Mouse (Mus musculus) liver, embryonic 12.5 days (tissue): ENCODE results near the gene Tcf7l1. TPM values are rescaled to one million over a fixed set of nuclear protein-coding genes. Genes with fewer than 3 reads are reported as not detected.

Experiments
- ATAC-seq: fragments of 200-750 bp; cut with Nextera tagmentation; 2 replicates; pipeline ENCODE4 v1.8.0; 2017; ENCODE audit warnings: moderate number of reproducible peaks, mild to moderate bottlenecking, moderate library complexity
- H3K27ac ChIP-seq: fragments of 300-500 bp; sonication (generic); 2 replicates; pipeline ENCODE4 v1.5.1; 2016; ENCODE audit warnings: mild to moderate bottlenecking
- H3K27me3 ChIP-seq: fragments of 300-500 bp; sonication (generic); replicated peaks from 2 replicates; pipeline ENCODE4 v1.6.1; 2016; ENCODE audit warnings: mild to moderate bottlenecking, moderate library complexity
- H3K36me3 ChIP-seq: fragments of 300-500 bp; sonication (generic); 2 replicates; pipeline ENCODE4 v1.6.1; 2016; ENCODE audit warnings: mild to moderate bottlenecking, moderate library complexity
- H3K4me1 ChIP-seq: fragments of 300-500 bp; sonication (generic); 2 replicates; pipeline ENCODE4 v1.6.1; 2016
- H3K4me2 ChIP-seq: fragments of 300-500 bp; sonication (generic); 2 replicates; pipeline ENCODE4 v1.6.1; 2016; ENCODE audit warnings: mild to moderate bottlenecking, moderate library complexity
- H3K4me3 ChIP-seq: fragments of 300-500 bp; sonication (generic); 2 replicates; pipeline ENCODE4 v1.5.1; 2016; ENCODE audit warnings: mild to moderate bottlenecking, moderate library complexity
- H3K9ac ChIP-seq: fragments of 300-500 bp; sonication (generic); 2 replicates; pipeline ENCODE4 v1.6.1; 2016; ENCODE audit warnings: mild to moderate bottlenecking, moderate library complexity
- H3K9me3 ChIP-seq: fragments of 300-500 bp; sonication (generic); replicated peaks from 2 replicates; pipeline ENCODE4 v1.6.1; 2016; ENCODE audit warnings: mild to moderate bottlenecking, moderate library complexity
- WGBS: fragments of 180-500 bp; shearing (Covaris S2); methylation state at CpG from one replicate; pipeline ENCODE4 v1.1.7; 2016; ENCODE audit not compliant: insufficient replicate concordance; 5-methylcytosine and 5-hydroxymethylcytosine counted together
- polyA plus RNA-seq: library from polyadenylated mRNA; unstranded; fragments of >200 nt; fragmentation: Nextera tagmentation; extraction: Ambion mirVana; gene quantifications from 2 replicates; pipeline ENCODE4 v1.2.1, GENCODE M21; 2016

Tcf7l1 gene
- polyA plus RNA-seq, 1 experiment from 2014 or later = 6.7 TPM

GRCm38 (mm10) chr6:72778779-72779776 lies 10.0 kb downstream of the Tcf7l1 start:
- 0 out of 2 replicates have a peak, but pooled peaks have one; percentile 37 for ATAC-seq
- Histone ChIP-seq H3K4me3 (no peak overlapping the region), H3K9me3 (no peaks in the 10 kb centered on the region), H3K4me2 (no peak overlapping the region), H3K27me3 (no peaks in the 10 kb centered on the region), H3K36me3 (peaks cover 16% of the 10 kb centered on the region; the same call in 1 of the 2 replicates), H3K4me1 (no peaks in the 10 kb centered on the region), H3K27ac (no peak overlapping the region), H3K9ac (no peak overlapping the region)
- 70% methylated on average over 15 of the region's 15 CpGs for WGBS

- WGBS = 65% methylated on average over 4 of the region's 4 CpGs
- no peak overlapping the region for H3K9ac ChIP-seq
- no peak for ATAC-seq
- no peaks in the 10 kb centered on the region for H3K27me3 ChIP-seq
- H3K4me2 ChIP-seq = no peak overlapping the region
- H3K36me3 ChIP-seq = peaks cover 12% of the 10 kb centered on the region; the same call in 1 of the 2 replicates
- H3K9me3 ChIP-seq = no peaks in the 10 kb centered on the region
- no peak overlapping the region for H3K27ac ChIP-seq
- H3K4me1 ChIP-seq = no peaks in the 10 kb centered on the region
- no peak overlapping the region for H3K4me3 ChIP-seq
These were observed 11.8 kb downstream of the Tcf7l1 start for GRCm38 (mm10) chr6:72777212-72777611.

- no peaks in the 10 kb centered on the region for H3K9me3 ChIP-seq
- H3K27ac ChIP-seq = no peak overlapping the region
- no peak overlapping the region for H3K4me2 ChIP-seq
- no peaks in the 10 kb centered on the region for H3K27me3 ChIP-seq
- H3K9ac ChIP-seq = no peak overlapping the region
- H3K4me1 ChIP-seq = no peaks in the 10 kb centered on the region
- 41% methylated on average over 3 of the region's 3 CpGs for WGBS
- ATAC-seq = no peak
- no peak overlapping the region for H3K4me3 ChIP-seq
- H3K36me3 ChIP-seq = peaks cover 2% of the 10 kb centered on the region; the same call in 1 of the 2 replicates
These were observed 14.8 kb downstream of the Tcf7l1 start for GRCm38 (mm10) chr6:72774275-72774674.

GRCm38 (mm10) chr6:72769915-72770776 lies 18.9 kb downstream of the Tcf7l1 start:
- Histone ChIP-seq H3K4me3 (no peak overlapping the region), H3K27ac (no peak overlapping the region), H3K4me1 (no peaks in the 10 kb centered on the region), H3K4me2 (no peak overlapping the region), H3K27me3 (no peaks in the 10 kb centered on the region), H3K36me3 (no peaks in the 10 kb centered on the region), H3K9me3 (no peaks in the 10 kb centered on the region), H3K9ac (no peak overlapping the region)
- ATAC-seq = no peak
- 76% methylated on average over 14 of the region's 14 CpGs for WGBS

- Histone ChIP-seq H3K9ac (no peak overlapping the region), H3K4me1 (no peaks in the 10 kb centered on the region), H3K27ac (no peak overlapping the region), H3K4me3 (no peak overlapping the region), H3K9me3 (no peaks in the 10 kb centered on the region), H3K36me3 (no peaks in the 10 kb centered on the region), H3K4me2 (no peak overlapping the region), H3K27me3 (no peaks in the 10 kb centered on the region)
- ATAC-seq = no peak
- 83% methylated on average over 13 of the region's 13 CpGs for WGBS
These were observed 19.7 kb downstream of the Tcf7l1 start for GRCm38 (mm10) chr6:72769343-72769742.

- Histone ChIP-seq H3K4me2 (no peak overlapping the region), H3K36me3 (no peaks in the 10 kb centered on the region), H3K4me3 (no peak overlapping the region), H3K27me3 (no peaks in the 10 kb centered on the region), H3K9ac (no peak overlapping the region), H3K4me1 (no peaks in the 10 kb centered on the region), H3K27ac (no peak overlapping the region), H3K9me3 (no peaks in the 10 kb centered on the region)
- 83% methylated on average over 9 of the region's 9 CpGs for WGBS
- ATAC-seq = no peak
These were observed 20.2 kb downstream of the Tcf7l1 start for GRCm38 (mm10) chr6:72768804-72769203.

- 75% methylated on average over 9 of the region's 9 CpGs for WGBS
- H3K27me3 ChIP-seq = no peaks in the 10 kb centered on the region
- H3K9me3 ChIP-seq = no peaks in the 10 kb centered on the region
- ATAC-seq = no peak
- H3K4me1 ChIP-seq = no peaks in the 10 kb centered on the region
- H3K4me3 ChIP-seq = no peak overlapping the region
- no peak overlapping the region for H3K4me2 ChIP-seq
- no peak overlapping the region for H3K9ac ChIP-seq
- H3K27ac ChIP-seq = no peak overlapping the region
- no peaks in the 10 kb centered on the region for H3K36me3 ChIP-seq
These were observed 21.0 kb downstream of the Tcf7l1 start for GRCm38 (mm10) chr6:72768097-72768496.

- no peaks in the 10 kb centered on the region for H3K36me3 ChIP-seq
- no peaks in the 10 kb centered on the region for H3K27me3 ChIP-seq
- H3K9ac ChIP-seq = no peak overlapping the region
- no peaks in the 10 kb centered on the region for H3K9me3 ChIP-seq
- ATAC-seq = no peak
- no peak overlapping the region for H3K4me3 ChIP-seq
- H3K27ac ChIP-seq = no peak overlapping the region
- H3K4me2 ChIP-seq = no peak overlapping the region
- WGBS = 61% methylated on average over 11 of the region's 11 CpGs
- peaks cover 7% of the 10 kb centered on the region; the same call in 1 of the 2 replicates for H3K4me1 ChIP-seq
These were observed 25.4 kb downstream of the Tcf7l1 start for GRCm38 (mm10) chr6:72763616-72764015.

- H3K27ac ChIP-seq = no peak overlapping the region
- no peaks in the 10 kb centered on the region for H3K9me3 ChIP-seq
- ATAC-seq = no peak
- no peaks in the 10 kb centered on the region for H3K36me3 ChIP-seq
- no peak overlapping the region for H3K4me3 ChIP-seq
- peaks cover 7% of the 10 kb centered on the region; the same call in 1 of the 2 replicates for H3K4me1 ChIP-seq
- no peaks in the 10 kb centered on the region for H3K27me3 ChIP-seq
- H3K4me2 ChIP-seq = no peak overlapping the region
- 54% methylated on average over 7 of the region's 7 CpGs for WGBS
- H3K9ac ChIP-seq = no peak overlapping the region
These were observed 27.4 kb downstream of the Tcf7l1 start for GRCm38 (mm10) chr6:72761645-72762044.

GRCm38 (mm10) chr6:72758239-72759017 lies 30.6 kb downstream of the Tcf7l1 start:
- ATAC-seq = no peak
- Histone ChIP-seq H3K4me1 (peaks cover 18% of the 10 kb centered on the region; the same call in 1 of the 2 replicates), H3K4me3 (no peak overlapping the region), H3K9me3 (no peaks in the 10 kb centered on the region), H3K4me2 (no peak overlapping the region), H3K27ac (no peak overlapping the region), H3K27me3 (no peaks in the 10 kb centered on the region), H3K36me3 (no peaks in the 10 kb centered on the region), H3K9ac (no peak overlapping the region)
- 29% methylated on average over 10 of the region's 10 CpGs for WGBS

- no peak overlapping the region for H3K9ac ChIP-seq
- no peak overlapping the region for H3K4me3 ChIP-seq
- H3K27ac ChIP-seq = no peak overlapping the region
- H3K4me1 ChIP-seq = peaks cover 11% of the 10 kb centered on the region; the same call in 1 of the 2 replicates
- H3K4me2 ChIP-seq = no peak overlapping the region
- no peaks in the 10 kb centered on the region for H3K27me3 ChIP-seq
- no peak for ATAC-seq
- no peaks in the 10 kb centered on the region for H3K9me3 ChIP-seq
- 67% methylated on average over 14 of the region's 14 CpGs for WGBS
- no peaks in the 10 kb centered on the region for H3K36me3 ChIP-seq
These were observed 33.7 kb downstream of the Tcf7l1 start for GRCm38 (mm10) chr6:72755267-72755889.
